Mouse (Mus musculus): ENCODE results near the gene Msgn1.
A peak's percentile ranks its signal among the peaks of the same experiment; 100 is the strongest.

The Msgn1 gene

DNA sequence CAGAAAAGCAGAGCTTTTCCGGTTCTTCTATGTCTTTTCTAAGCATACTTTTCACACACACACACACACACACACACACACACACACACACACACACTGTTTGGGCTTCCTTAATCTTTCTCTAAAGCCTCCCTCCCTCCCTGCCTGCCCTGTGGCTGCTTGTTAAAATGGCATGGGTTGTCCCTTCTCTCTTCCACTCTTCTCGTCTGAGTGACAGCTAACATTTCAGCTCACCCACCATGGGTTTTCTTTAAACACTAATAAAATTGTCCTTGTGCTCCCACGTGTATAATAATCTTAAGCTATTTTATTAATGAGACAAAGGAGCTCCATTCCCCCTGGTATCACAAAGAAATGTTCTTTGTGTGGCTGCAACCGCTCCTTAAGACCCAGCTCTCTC, 10.7 kb downstream of the Msgn1 start:
- no peak for DNase-seq

DNA sequence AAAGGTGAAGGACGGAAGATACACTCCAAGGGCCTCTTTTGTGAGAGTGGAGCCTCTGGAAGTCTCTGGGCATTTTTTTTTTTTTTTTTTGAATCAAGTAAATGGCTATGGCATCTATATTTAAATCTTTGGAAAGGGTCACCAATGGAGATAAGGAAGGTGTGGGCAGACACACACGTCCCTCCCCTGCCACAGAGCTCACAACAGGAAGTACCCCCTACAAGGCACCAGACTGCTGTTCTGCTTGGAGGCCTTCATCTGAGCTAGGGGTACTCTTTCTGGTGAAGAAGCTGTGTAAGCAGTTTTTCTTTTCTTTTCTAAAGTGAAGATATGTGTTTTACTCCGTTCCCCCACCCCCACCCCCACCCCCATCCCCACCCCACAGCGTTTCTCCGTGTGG, 11.9 kb downstream of the Msgn1 start:
- DNase-seq: no peak

DNA sequence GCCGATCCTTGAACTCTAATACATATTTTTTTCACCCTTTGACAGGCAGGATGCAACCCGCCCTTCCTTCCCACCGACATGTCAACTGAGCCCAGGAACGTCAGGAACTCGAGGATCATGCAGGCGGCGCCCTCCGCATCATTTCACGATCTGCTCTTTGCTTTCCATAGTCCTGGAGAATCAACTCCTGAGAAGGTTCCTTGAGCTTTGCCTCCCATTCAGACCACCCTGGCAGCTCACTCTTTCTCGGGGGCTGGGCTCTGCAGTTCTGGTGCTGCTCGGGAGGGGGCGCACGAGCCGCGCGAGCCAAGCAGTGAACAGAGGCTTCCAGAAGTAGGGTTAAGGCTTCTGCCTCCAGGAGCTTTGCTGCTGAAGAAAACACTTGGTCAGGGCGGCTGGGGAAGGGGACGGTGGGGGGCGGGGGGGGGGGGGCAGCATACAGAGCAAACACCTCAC, 12.6 kb downstream of the Msgn1 start:
- peak; percentile 58 for DNase-seq

DNA sequence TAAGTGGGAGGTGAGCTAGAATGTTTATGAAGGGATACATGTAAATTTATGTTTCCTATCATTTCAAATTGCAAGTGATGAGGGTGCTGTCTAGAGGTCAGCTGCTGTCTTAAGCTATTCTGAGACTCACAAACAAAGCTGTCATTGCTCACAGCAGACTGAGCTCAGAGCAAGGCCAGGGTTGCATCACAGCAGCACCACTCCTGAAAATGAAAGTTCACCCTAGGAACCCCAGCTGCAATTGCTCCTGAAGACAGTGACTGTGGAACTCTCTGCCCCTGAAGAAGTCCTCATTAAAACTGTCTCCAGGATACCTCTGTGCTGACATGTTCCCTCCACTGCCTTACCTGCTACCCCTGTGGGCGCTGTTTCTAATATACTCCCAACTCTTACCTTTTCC, 13.7 kb downstream of the Msgn1 start:
- DNase-seq: no peak

DNA sequence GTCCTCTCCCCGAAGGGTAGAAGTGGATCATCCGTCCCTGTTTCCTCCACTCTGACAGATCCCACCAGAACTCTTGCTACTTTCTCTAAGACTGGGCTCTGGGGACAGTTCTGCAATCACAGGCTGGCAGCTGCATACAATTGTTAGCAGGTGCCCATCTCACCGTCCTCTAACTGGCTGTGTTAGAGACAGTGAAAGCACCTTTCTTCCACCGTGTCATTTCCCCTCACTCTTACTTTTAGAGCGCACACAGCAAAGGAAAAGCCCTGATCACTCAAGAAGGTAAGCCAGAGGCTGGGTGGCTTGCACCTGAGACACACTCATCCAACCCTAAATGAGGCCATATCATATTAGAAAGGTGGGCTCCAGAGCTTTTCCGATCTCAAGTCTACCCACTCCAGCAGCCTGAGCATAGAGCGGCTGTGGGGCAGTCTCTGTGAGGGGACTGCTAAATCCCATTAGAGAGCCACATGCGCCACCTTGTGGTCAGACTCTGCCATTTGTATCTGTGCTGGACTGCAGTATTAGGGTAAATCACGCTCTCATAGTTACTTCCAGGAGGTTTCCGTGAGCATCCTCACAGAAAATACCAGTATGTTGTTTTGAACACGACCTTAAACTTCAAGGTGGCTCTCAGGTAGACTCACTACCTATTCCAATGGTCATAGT, 30.2 kb downstream of the Msgn1 start:
- DNase-seq: peak; percentile 75

DNA sequence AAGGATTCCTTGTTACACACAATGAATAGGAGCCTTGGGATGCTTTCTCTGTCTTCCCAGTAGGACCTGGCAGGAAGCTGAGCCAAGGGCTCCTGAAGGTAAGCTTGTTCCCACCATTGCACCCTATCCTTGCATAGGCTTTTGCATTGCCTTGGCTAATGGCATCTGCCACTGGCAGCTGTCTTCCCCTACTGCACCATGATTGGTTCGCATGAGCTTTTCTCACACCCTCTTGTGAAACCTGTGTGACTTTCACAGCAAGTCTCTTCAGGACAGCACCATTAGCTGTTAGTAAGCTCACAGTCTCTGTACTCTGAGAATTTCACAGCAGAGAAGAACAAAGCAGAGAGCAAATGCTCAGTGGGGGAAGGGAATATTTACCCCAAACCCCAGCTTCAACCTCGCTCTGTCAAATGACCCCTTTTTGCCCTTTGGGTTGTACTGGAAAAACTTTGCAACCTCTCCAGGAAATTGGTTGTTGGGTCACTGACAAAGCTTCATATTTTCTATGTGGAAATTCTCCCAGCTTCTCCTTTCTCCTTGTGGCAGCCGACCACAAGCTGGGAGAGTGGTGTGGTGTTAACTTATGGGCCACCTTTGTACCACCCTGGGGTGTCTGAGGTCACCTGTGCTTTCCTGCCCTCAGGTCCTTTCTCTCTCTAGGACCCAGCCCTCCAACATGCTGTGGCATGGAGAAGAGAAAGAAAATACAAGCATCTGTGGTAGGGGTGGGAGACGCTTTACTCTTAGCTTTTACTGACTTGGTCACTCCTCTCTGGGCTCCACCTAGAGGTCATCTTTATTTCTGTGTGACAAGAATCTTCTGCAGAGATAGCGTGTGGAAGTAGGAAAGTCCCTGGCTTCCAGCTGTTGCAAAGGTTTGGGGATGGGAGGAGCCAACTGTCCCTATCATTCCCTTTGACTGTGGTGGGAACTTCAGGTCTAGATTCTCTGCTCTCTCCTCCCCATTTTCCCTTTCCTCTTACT, 31.1 kb downstream of the Msgn1 start:
- DNase-seq: no peak

DNA sequence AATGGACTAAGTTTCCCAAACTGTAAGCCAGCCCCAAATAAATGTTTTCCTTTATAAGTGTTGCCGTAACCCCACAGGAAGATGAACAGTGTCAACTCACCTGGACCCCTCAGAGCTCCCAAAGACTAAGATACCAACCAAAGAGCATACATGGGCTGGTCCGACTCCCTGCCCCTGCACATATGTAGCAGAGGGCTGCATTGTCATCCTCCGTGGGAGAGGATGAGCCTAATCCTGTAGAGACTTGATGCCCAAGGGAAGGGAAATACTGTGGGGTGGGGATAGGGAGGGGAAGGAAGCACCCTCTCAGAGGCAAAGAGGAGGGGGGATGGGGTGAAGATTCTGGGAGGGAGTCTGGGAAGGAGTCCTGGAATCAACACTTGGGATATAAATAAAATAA, 50.1 kb downstream of the Msgn1 start:
- no peak for DNase-seq
